Mouse (Mus musculus): Measurements from ENCODE around the gene Ltbp1.

Ltbp1 gene

DNA sequence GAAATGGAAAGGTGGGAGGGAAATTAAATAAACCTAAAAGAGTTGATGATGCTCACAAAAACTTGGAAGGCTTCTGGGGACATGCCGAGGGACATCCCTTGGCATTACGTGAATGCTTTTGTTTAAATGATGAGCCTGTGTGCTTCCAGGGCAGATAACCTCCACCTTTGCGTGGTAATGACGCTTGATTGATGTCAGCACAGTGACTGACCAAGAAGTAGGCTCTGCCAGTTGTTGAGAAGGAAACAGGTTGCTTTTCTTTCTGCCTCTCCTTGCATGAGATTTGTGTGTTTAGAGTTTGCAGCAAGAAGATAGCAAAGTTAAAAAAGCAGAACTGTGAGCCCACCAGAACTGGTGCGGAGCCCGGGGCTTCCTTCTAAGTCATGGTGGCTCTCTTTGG is 431.5 kb downstream of the Ltbp1 start:
- DNase-seq (ENCODE audit: extremely low read depth, low read depth) = no peak

DNA sequence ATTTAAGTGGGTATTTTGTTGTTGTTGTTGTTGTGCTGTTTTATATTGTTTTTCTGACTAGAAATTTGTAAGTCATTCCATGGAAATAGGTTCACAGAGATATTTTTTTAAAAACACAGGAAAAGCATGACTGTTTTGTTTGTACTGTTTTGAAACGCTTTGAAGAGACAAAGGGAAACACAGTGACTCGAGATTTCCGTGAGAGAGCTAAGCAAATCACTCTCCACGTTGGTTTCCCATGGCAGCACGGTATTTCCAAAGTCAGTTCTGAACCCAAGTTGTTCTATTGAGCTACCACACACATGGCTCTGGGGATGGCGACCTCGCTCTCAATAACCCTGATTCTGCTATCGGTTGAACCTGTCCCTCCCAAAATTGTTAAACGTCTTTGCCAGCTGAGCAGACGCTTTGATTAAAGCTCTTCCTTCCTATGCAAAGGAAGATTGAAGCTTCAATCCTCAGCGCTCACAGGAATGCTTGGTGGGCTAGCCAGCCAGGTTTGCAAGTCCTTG is 431.9 kb downstream of the Ltbp1 start:
- DNase-seq (ENCODE audit: extremely low read depth, low read depth) = no peak

DNA sequence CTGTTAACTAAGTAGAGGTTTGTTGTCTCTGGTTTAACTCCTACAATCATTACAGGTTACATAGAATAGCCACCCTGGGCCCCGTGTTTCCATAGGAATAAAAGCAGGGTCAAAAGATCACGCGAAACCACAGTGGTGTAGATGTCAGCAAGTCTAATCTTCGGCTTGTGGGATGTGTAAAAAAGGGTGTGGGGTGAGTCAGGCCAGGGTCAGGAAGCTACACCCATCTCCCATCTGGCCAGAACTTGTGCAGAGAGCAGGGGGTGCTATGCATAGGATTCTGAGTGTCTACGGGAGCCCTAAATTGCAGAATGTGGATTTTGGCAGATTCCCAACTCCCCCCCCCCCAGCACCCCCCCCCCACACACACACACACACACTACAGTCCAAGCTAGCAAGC is 432.8 kb downstream of the Ltbp1 start:
- no peak for DNase-seq (ENCODE audit: extremely low read depth, low read depth)

DNA sequence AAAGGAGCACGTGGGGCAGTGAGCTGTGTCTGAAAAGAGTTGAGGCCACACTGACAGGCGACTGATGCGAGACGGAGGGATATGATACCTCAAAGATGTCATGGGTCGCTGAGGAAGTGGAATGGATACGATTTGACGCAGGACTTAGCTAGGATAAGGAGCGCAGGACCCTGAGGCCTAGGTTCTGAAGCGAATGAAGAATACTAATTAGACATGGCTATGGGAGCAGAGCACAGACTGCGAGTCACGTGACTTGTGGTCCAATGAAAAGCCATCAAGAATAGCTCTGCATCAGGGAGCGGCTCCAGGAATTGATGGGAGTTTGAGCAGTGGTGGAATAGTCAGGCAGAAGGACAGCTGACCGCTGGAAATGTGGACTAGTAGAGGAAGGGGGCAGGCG is 433.7 kb downstream of the Ltbp1 start:
- no peak for DNase-seq (ENCODE audit: extremely low read depth, low read depth)

DNA sequence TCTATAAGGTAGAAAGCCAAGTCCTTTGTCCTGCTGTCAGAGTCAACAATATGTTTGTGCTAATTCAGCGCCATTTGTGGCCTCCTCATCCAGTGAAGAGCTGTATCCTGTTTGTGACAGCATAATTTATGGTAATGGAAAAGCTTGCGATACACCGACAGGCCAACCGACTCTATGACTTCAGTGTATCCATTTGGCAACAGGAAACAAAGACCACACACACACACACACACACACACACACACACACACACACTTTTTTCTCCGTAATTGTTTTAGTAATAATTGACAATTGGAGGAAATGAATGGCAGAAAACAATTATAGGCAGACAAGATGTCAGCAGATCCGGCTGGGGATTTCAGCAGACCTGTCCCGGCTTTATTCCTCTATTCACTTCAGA is 435.3 kb downstream of the Ltbp1 start:
- DNase-seq (ENCODE audit: extremely low read depth, low read depth) = no peak

DNA sequence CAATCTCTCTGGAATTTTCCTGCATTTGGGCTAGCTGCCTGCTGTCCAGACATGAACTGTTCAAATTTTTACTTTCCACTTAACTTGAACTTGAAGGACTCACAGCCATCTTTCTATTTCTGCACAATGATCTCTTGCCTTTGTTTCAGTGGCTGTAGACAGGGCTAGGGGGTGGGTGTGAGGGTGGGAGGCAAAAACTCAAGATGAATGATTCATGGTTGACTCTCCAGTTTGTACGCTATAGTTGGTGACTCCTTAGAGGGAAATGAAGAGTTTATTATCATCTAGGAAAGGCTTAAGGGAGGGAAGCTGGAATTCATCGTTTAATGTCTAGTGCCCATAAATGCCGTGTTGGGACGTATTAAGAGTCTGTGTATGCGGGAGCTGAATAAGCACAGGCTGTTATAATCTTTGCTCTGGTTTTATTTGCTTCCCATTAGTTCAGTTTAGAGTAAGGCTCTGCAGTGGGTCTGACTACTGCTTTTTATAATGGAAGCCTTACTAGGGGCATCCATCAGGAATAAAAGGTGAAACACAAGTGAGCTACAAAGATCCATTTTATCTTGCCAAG is 436.0 kb downstream of the Ltbp1 start:
- no peak for DNase-seq (ENCODE audit: extremely low read depth, low read depth)
